Mouse (Mus musculus) heart, embryonic 14.5 days (tissue): Measurements from ENCODE around the gene Ephb2. TPM values are rescaled to one million over a fixed set of nuclear protein-coding genes. Genes with fewer than 3 reads are reported as not detected.

Source experiments
- ATAC-seq: fragments of 200-750 bp; cut with Nextera tagmentation; 2 replicates; pipeline ENCODE4 v1.8.0; 2017; ENCODE audit warnings: low read depth, moderate TSS enrichment; ENCODE audit not compliant: insufficient number of reproducible peaks, insufficient read depth, low FRiP score
- H3K27ac ChIP-seq, 2 experiments: fragments of 200-500 bp in 1 of 2; fragments of 300-500 bp in 1 of 2; sonication (generic) in 1 of 2; replicated peaks in 1 of 2; 2 replicates each; pipeline ENCODE4 v1.5.1; 2012 to 2014; ENCODE audit warnings: low read depth in 2 of 2, low read length in 2 of 2, control low read depth in 1 of 2, mild to moderate bottlenecking in 1 of 2, mixed read lengths in 1 of 2; ENCODE audit not compliant: control insufficient read depth in 1 of 2, insufficient read depth in 1 of 2
- H3K27me3 ChIP-seq: fragments of 300-500 bp; sonication (generic); 2 replicates; pipeline ENCODE4 v1.6.1; 2014; ENCODE audit warnings: mild to moderate bottlenecking, low read length, control low read depth; ENCODE audit not compliant: control insufficient read depth, insufficient read depth
- H3K36me3 ChIP-seq: fragments of 300-500 bp; sonication (generic); 2 replicates; pipeline ENCODE4 v1.6.1; 2014; ENCODE audit warnings: mild to moderate bottlenecking, control low read depth, low read length, mixed read lengths; ENCODE audit not compliant: control insufficient read depth, insufficient read depth
- H3K4me1 ChIP-seq, 2 experiments: fragments of 200-500 bp in 1 of 2; fragments of 300-500 bp in 1 of 2; sonication (generic) in 1 of 2; 2 replicates each; pipeline ENCODE4 v1.6.1; 2012 to 2014; ENCODE audit warnings: low read length in 2 of 2, control low read depth in 1 of 2, mixed read lengths in 1 of 2; ENCODE audit not compliant: control insufficient read depth in 2 of 2, insufficient read depth in 2 of 2
- H3K4me2 ChIP-seq: fragments of 300-500 bp; sonication (generic); 2 replicates; pipeline ENCODE4 v1.6.1; 2014; ENCODE audit warnings: mild to moderate bottlenecking, low read length
- H3K4me3 ChIP-seq, 2 experiments: fragments of 200-500 bp in 1 of 2; fragments of 300-500 bp in 1 of 2; sonication (generic) in 1 of 2; 2 replicates each; pipeline ENCODE4 v1.5.1; 2012 to 2014; ENCODE audit warnings: low read length in 2 of 2, mild to moderate bottlenecking in 2 of 2, control low read depth in 1 of 2, low read depth in 1 of 2, moderate library complexity in 1 of 2; ENCODE audit not compliant: control insufficient read depth in 1 of 2, insufficient read depth in 1 of 2
- H3K9ac ChIP-seq: fragments of 300-500 bp; sonication (generic); 2 replicates; pipeline ENCODE4 v1.6.1; 2014; ENCODE audit warnings: mild to moderate bottlenecking, low read length
- H3K9me3 ChIP-seq: fragments of 300-500 bp; sonication (generic); 2 replicates; pipeline ENCODE4 v1.6.1; 2016; ENCODE audit warnings: low read length, control low read depth; ENCODE audit not compliant: control insufficient read depth
- whole genome bisulfite sequencing: fragments of 180-500 bp; shearing (Covaris S2); extraction: QIAGEN DNeasy Blood & Tissue Kit; methylation state at CpG from one replicate; pipeline ENCODE4 v1.1.7; 2014; 5-methylcytosine and 5-hydroxymethylcytosine counted together
- polyA plus RNA-seq: library from polyadenylated mRNA; unstranded; fragments of >200 nt; fragmentation: Nextera tagmentation; extraction: Ambion mirVana; gene quantifications from 2 replicates; pipeline ENCODE4 v1.2.1, GENCODE M21; 2014

Gene Ephb2
- polyA plus RNA-seq, 1 experiment from 2014 or later = 1.6 TPM

DNA sequence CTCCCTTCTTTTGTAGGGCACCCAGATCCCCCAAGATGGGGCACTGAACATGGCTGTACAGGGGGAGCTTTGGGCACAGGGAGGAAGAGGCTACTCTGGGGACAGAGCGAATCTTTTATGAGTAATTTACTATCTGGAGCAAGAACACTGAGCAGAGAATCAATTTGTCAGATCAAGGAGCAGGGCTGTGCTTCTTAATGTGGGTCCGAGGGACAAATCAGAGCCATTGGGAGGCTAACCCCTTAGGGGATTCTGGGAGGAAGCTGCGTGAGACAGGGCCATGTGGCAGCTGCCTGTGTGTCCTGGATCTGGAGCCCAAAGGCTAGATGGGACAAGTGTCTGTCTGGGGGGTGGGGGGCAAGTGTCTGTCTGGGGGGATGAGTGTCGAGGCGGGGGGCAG is 29.7 kb upstream of the Ephb2 start:
- no peaks in the 10 kb centered on the region for H3K36me3 ChIP-seq
- no peaks in the 10 kb centered on the region for H3K4me1 ChIP-seq
- 67% methylated on average over 5 of the region's 5 CpGs for WGBS
- H3K27ac ChIP-seq = no peak overlapping the region
- H3K4me3 ChIP-seq = no peak overlapping the region
- H3K27me3 ChIP-seq = peaks cover 79% of the 10 kb centered on the region
- no peak overlapping the region for H3K9ac ChIP-seq
- no peaks in the 10 kb centered on the region for H3K9me3 ChIP-seq
- no peak overlapping the region for H3K4me2 ChIP-seq
- ATAC-seq = no peak

DNA sequence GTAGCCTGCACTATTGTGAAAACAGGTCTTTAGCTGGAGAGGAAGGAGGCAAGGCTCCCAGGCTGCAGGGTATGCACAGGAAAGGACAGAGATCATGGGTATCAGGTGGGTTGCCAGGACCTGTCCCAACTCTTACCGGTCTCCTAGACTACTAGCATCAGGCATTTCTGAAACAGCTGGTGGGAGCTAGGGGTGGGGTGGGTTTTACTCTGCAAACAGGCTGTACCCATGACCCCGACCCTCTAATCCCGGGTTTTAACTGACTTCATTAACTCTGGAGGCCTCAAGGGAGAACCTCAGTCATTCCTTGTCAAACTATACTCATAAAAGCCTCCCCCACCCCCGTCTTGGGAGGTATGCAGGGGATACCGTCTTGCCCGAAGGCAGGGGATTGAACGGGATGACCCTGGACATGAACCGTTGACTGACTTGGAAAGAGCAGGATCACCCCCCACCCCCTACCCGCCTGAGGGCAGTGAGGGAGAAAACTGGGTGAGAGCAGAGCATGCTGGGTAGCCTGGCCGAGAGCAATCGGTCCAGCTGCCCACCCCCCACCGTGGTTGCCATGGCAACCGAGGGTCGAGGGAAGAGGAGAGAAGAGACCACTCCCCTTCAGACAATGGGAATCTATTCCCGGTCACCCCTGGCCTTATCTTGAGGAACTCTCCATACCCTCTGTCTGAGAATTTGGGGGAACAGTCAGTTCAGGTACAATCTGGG is 29.1 kb upstream of the Ephb2 start:
- Histone ChIP-seq H3K27ac (no peak overlapping the region), H3K4me1 (no peaks in the 10 kb centered on the region), H3K9me3 (no peaks in the 10 kb centered on the region), H3K9ac (no peak overlapping the region), H3K4me2 (no peak overlapping the region), H3K4me3 (no peak overlapping the region), H3K27me3 (peaks cover 77% of the 10 kb centered on the region), H3K36me3 (no peaks in the 10 kb centered on the region)
- WGBS = 21% methylated on average over 15 of the region's 15 CpGs
- no peak for ATAC-seq

DNA sequence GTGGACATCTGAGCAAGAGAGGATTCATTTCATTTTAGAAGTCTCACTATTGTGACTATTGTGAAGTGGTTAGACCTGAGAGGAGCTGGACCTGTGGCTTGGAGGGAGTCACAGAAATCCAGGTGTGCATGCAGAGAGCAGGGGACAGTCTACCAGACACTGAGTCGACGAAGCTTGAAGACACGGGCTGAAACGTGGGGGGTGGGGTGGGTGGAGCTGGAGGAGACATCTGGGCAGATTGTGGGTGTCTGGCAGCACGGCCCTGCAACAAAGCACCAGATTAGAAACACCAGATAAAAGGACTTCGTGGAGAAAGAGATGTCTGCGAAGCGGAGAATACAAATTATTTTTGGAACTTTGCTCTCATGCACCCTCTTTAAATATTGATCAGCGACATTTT is 27.7 kb upstream of the Ephb2 start:
- peaks cover 75% of the 10 kb centered on the region for H3K27me3 ChIP-seq
- H3K4me2 ChIP-seq = no peak overlapping the region
- no peak overlapping the region for H3K27ac ChIP-seq
- no peak for ATAC-seq
- no peak overlapping the region for H3K9ac ChIP-seq
- 15% methylated on average over 9 of the region's 9 CpGs for WGBS
- no peaks in the 10 kb centered on the region for H3K4me1 ChIP-seq
- no peaks in the 10 kb centered on the region for H3K9me3 ChIP-seq
- H3K4me3 ChIP-seq = no peak overlapping the region
- no peaks in the 10 kb centered on the region for H3K36me3 ChIP-seq

DNA sequence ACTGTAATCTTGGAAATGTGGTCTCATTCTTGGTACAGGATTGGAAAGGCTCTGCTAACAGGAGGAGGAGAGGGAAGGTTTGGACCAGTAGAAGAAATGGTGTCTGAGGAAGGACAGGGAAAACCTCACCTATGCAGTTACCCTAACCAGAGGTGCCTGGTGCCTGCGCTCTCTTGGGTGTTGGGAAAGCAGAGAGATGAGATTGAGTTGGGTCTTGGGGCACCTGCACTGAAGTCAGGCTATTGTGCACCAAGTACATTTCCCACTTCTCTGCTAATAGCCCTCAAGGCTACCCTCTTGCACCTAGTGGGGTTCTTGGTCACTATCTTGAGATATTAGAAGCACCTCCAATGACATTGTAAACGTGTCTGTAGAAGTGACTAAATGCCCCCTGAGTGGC is 26.6 kb upstream of the Ephb2 start:
- no peaks in the 10 kb centered on the region for H3K36me3 ChIP-seq
- 43% methylated on average over 2 of the region's 2 CpGs for WGBS
- no peak overlapping the region for H3K4me3 ChIP-seq

DNA sequence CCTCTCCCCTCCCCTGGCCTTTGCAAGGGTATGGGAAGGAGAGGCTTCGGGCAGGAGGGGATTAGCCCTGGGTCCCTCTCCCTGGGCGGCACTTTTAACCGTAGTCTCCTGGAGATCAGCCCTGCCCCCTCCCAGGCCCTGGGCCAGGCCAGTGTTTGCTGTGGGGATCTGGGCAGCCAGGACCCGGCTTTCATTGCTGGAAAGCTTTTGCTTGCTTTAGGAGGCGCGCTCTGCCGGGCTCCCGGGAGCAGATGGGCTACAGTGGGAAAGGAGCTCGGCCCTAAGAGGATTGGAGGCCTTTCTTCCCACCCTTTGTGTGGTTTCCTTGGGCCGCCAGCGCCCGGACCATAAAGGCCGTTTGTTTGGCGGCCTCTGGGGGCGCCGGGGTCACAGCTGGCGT is 26.0 kb upstream of the Ephb2 start:
- Histone ChIP-seq H3K4me2 (no peak overlapping the region), H3K9me3 (no peaks in the 10 kb centered on the region), H3K9ac (no peak overlapping the region), H3K4me1 (no peaks in the 10 kb centered on the region), H3K4me3 (no peak overlapping the region), H3K36me3 (no peaks in the 10 kb centered on the region), H3K27me3 (peaks cover 65% of the 10 kb centered on the region), H3K27ac (no peak overlapping the region)
- ATAC-seq = no peak
- 7% methylated on average over 17 of the region's 17 CpGs for WGBS

More for the DNA sequence above, 26.6 kb upstream of the Ephb2 start:
- Histone ChIP-seq H3K27me3 (peaks cover 69% of the 10 kb centered on the region), H3K4me2 (no peak overlapping the region), H3K27ac (no peak overlapping the region), H3K9ac (no peak overlapping the region), H3K4me1 (no peaks in the 10 kb centered on the region), H3K9me3 (no peaks in the 10 kb centered on the region)
- no peak for ATAC-seq

DNA sequence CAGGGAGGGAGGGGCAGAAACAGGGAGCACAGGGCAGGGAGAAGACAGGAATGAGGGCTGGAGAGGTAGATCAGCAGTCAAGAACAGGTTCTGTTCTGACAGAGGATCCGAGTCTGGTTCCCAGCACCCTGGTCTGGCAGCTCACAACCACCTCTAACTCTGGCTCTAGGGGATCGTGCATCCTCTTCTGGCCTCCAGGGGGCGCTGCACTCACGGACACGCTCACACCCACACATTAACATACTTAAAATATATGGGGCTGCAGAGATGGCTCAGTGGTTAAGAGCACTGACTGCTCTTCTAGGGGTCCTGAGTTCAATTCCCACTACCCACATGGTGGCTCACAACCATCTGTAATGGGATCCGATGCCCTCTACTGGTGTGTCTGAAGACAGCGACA is 24.2 kb upstream of the Ephb2 start:
- H3K36me3 ChIP-seq = no peaks in the 10 kb centered on the region
- H3K4me3 ChIP-seq = no peak overlapping the region
- WGBS = 78% methylated on average over 7 of the region's 7 CpGs
- no peak overlapping the region for H3K4me2 ChIP-seq
- H3K27ac ChIP-seq = no peak overlapping the region
- no peaks in the 10 kb centered on the region for H3K9me3 ChIP-seq
- H3K9ac ChIP-seq = no peak overlapping the region
- no peak for ATAC-seq
- peaks cover 59% of the 10 kb centered on the region for H3K27me3 ChIP-seq
- H3K4me1 ChIP-seq = no peaks in the 10 kb centered on the region

DNA sequence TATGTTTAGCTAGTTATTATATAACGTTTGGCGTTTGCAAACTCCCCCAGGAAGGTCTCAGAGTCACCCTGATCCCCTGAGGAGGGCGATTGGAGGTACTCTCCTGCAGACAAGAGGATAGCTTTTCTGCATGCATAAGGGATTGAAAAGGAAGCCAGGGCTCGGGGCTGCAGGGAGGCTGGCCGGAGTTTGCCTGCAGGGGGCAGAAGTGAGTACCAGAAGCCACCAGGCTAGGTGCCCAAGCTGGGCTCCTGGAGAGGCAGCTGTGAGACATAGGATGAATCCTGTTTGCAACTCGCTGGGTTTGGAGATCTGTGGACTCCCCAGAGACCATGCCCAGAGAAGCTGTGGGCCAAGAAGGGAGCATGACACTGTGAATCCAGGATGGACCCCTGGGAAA is 19.3 kb upstream of the Ephb2 start:
- H3K27me3 ChIP-seq = peaks cover 15% of the 10 kb centered on the region; the same call in 1 of the 2 replicates
- ATAC-seq = no peak
- WGBS = 29% methylated on average over 6 of the region's 6 CpGs

DNA sequence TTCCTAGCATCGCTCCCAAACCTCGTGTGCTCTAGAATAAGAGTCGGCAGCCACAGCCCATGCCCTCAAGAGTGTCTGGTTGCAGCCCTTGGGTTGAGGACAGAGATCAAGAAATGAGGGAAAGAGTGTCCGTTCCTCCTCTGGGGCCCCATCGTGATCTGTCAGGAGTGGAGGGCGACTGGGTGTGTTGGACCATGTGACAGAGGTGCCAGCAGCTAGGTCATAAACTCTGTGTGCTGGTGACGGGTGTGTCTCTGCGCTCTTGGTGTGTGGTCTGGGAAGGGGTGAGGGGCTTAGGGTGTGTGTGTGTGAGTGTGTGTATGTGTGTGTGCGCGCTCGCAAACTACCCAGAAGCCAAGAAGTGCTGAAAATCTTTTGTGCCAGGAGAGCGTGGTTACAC is 17.2 kb upstream of the Ephb2 start:
- Histone ChIP-seq H3K27ac (no peak overlapping the region), H3K27me3 (peaks cover 20% of the 10 kb centered on the region), H3K36me3 (no peaks in the 10 kb centered on the region), H3K4me3 (no peak overlapping the region), H3K9ac (no peak overlapping the region), H3K9me3 (no peaks in the 10 kb centered on the region), H3K4me1 (no peaks in the 10 kb centered on the region), H3K4me2 (no peak overlapping the region)
- 81% methylated on average over 12 of the region's 12 CpGs for WGBS
- no peak for ATAC-seq

More for the DNA sequence above, 19.3 kb upstream of the Ephb2 start:
- no peak overlapping the region for H3K9ac ChIP-seq
- no peaks in the 10 kb centered on the region for H3K9me3 ChIP-seq
- H3K36me3 ChIP-seq = no peaks in the 10 kb centered on the region
- H3K4me3 ChIP-seq = no peak overlapping the region
- H3K4me1 ChIP-seq = no peaks in the 10 kb centered on the region
- H3K4me2 ChIP-seq = no peak overlapping the region
- H3K27ac ChIP-seq = no peak overlapping the region
